Mouse (Mus musculus) urinary bladder, postnatal 14 days (tissue): ENCODE data around the gene Mtx2.

Source experiments
- DNase-seq: peaks from one replicate; pipeline ENCODE4 v3.0.0; 2021; ENCODE audit warnings: low spot score

Gene Mtx2

GRCm38 (mm10) chr2:74917880-74918537 lies 92.4 kb downstream of the Mtx2 start:
- peak; percentile 4 for DNase-seq

GRCm38 (mm10) chr2:74925968-74926814 lies 100.6 kb downstream of the Mtx2 start:
- DNase-seq = no peak
